Mouse (Mus musculus): ENCODE results near the gene Pcyt1b. TPM values are rescaled to one million over a fixed set of nuclear protein-coding genes. Genes with fewer than 3 reads are reported as not detected.

The Pcyt1b gene
- total RNA-seq (2021): under 1 TPM; 0.60 to 0.95 TPM

DNA sequence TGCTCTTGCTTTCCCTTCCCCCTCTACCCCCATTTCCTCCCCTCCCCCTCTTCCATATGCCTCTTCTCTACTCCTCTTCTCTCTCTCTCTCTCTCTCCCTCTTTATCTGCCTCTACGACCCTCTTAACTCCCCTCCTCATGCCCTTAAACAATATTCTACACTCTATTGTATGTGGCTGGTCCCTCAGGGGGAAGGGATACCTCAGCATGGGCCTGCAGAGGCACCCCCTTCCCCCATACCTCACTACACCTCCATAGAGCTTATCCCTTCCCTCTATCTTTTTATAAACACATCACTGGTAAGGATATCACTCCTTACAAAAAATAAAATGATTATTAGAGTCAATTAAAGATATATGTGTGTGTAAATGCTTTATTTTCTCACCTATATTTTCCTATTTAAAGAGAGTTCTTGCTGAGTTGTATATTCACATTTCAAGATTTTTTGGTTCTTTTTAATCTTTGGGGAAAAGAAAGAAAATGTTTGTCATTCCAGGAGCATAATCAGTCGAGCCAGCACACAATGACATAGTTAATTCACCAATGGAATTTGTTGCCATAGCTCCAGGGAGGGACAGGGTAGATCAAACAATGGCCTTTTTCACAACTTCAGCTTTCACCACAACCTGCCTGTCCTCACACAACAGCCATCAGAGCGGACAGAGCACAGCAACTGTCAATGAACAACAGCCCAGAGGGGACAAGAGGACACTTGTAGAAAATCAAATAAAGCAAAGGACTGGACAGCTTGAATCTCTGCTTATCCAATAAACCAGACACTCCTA lies at the start of gene Pcyt1b:
TSS of gene Pcyt1b (plus strand) at position 646 of the 785 bp plus-strand sequence.
- no peak for DNase-seq

GRCm38 (mm10) chrX:93630256-93630655 lies 24.4 kb upstream of the Pcyt1b start:
- DNase-seq: no peak

GRCm38 (mm10) chrX:93631657-93632449 lies 22.8 kb upstream of the Pcyt1b start, which contains the start of gene Pola1:
Gene Pola1 (minus strand): TSS chrX:93632155.
- DNase-seq: peak; percentile 90

- no peak for DNase-seq
These were observed 19.7 kb upstream of the Pcyt1b start for GRCm38 (mm10) chrX:93634861-93635375.

DNA sequence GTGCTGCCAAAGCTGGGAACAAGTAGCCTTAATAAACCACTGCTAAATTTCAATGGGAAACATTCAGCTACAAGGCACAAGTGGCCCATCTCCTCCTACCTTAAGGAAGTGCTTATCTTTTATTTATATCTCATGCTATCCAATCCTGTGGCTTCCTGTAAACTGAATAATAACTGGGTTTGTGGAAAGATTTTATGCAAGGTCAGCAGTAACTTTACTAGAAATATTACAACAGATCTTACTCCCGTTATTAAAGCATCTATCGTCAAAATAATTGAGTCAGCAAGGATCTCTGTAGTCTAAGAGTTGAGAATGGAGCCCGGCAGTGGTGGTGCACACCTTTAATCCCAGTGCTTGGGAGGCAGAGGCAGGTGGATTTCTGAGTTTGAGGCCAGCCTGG lies 11.1 kb upstream of the Pcyt1b start:
- DNase-seq: no peak

DNA sequence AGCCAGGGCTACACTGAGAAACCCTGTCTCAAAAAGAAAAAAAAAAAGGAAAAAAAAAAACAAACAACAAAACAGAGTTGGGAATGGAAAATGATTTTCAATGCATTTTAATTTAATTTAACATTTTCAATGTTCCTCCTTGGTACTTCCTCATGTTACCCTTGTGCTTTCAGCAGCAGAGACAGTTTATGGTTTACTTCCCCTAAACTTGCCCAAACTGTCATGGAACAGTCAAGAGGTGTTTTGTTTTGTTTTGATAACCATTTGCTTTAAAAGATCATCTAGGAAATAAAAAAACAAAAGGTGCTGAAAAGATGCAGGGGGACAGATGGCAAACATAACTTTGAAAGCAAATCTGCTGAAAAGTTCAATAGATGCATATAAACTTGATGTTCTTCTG lies 10.6 kb upstream of the Pcyt1b start:
- DNase-seq: no peak

DNA sequence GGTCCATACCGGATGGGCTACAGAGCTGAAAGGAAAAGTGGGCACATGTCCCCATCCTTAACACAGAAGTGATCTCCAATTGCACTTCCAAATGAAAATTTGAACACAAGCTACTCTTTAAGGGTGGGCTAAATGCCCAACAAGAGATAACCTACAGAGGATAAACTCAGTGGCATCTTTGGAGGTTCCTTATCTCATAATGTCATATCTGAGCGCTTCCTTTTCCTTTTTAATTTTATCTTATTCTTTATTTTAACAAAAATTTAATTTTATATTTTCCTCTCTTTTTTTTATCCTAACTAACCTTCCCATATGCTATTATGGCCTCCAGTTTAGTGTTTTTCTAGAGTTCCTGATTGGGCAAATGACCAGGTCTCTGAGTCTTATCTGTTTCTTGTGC lies 3.9 kb upstream of the Pcyt1b start:
- DNase-seq: no peak

- no peak for DNase-seq
These were observed 490 bp downstream of the Pcyt1b start for GRCm38 (mm10) chrX:93655153-93655552.

- no peak for DNase-seq
These were observed 9.4 kb downstream of the Pcyt1b start for GRCm38 (mm10) chrX:93663919-93664586.

DNA sequence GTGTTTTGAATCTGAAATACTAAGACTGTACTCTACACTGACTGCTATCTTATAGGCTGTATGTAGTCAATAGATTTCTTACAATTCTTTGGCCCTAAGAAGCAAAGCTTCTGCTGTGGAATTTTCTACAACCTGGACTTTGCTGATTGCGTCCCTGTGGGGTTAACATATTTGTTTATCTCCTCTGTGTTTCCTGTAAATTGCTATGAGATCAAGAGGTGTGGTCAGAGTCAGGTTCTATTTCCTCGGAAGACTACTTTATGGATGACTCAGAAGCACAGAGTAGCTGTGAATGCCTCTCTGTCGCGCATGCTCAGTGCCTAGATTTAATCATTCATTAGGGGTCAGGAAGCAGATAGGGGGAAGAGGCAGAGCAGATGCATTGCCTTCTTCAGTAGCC lies 10.1 kb downstream of the Pcyt1b start:
- no peak for DNase-seq

DNA sequence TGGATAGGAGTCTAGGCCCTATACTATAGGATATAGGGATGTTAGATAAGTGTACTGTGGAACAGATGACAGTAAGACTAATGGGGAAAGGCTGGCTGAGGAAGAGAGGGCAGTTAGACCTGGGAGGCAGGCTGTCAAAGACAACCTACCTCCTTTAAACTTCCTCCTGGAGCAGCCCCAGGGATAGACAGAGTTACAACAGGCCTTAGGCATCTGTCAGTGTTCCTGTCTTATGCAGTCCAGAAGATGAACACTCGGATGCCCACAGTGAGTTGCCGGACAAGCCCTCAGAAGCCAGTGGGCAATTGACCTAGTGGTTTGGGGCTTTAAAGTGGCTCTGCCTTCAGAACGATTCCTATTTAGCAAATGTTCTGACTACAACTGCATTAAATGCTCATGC lies 19.8 kb downstream of the Pcyt1b start:
- DNase-seq: no peak

DNA sequence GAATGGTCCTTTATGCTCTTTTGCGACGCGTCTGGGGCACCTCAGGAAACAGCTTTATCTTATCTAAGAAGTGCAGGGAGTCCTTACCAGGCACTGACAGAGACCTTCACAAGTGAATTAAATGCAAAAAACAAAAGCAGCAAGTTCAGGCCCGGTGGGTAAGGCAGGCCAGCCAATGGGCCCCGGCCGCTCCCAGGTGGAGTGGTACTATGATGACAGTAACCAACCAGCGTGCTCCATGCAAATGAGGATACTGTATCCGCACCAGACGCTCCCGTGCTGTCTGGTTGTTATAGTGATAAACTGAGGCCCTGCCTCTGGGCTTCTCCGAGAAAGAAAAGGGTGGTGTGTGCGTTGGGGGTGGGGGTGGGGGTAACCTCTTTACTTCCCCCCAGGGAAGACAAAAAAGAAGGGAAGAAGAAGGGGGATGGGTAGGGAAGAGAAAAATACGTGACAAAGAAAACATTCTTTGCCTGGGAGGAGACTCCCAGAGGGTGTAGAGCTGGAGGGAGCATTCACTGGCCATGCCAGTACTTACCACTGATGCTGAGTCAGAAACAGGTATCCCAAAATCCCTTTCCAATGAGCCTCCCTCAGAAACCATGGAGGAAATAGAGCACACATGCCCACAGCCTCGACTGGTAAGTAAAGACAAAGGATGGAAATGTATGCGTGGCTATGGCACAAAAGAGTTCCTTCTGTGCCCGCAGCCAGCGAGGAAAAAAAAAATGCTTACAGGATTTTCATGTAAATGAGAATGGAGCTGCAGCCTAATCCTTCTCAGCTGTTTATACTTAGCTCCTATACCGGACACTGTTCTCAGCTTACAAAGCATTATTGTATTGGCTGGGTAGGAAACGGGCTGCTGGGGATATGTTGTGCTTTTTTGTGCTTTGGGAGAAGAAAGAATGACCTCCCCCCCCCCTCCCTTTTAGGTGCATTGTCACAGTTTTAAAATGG lies 20.5 kb downstream of the Pcyt1b start:
- peak; percentile 47 for DNase-seq

GRCm38 (mm10) chrX:93676228-93676627 lies 21.6 kb downstream of the Pcyt1b start:
- DNase-seq: no peak

DNA sequence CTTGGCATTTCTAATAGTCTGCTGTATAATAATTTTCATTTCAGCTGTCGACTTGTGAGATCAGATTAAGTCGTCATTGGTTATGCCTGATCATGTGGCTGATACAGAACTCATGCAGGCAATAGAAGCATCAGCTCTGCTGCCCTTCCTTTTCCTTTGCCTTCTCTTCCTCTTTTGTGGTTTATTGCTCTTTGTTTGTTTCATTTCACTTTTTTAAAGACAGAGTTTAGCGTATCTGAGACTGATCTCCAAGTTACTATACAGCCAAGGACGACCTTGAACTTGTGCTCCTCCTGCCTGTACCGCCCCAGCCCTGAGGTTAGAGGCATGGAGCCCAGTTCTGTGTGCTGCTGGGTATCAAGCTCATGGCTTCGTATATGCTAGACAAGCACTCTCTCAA lies 34.6 kb downstream of the Pcyt1b start:
- no peak for DNase-seq

DNA sequence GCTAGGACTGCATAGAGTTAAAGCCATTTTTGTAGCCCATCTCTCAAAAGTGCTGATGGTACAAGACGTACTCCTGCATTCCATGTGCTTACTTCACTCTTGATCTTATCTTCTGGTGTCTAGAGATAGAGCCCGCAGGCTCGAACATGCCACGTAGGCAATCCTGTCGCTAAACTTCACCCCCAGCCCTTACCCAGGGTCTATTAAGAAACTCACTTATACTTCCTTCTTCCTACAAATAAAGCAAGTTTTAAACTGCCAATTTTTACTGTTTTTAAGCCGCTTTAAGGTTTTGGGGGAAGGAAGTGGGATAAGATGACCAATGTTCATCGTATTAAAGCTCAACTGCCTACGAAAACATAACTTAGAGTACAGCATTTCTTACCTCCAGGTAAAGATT lies 36.0 kb downstream of the Pcyt1b start:
- DNase-seq: no peak

GRCm38 (mm10) chrX:93697596-93697995 lies 42.9 kb downstream of the Pcyt1b start:
- DNase-seq: no peak

- peak; percentile 65 for DNase-seq
These were observed 46.0 kb downstream of the Pcyt1b start for GRCm38 (mm10) chrX:93700528-93701225.

GRCm38 (mm10) chrX:93712566-93712965 lies 57.9 kb downstream of the Pcyt1b start:
- DNase-seq: no peak

DNA sequence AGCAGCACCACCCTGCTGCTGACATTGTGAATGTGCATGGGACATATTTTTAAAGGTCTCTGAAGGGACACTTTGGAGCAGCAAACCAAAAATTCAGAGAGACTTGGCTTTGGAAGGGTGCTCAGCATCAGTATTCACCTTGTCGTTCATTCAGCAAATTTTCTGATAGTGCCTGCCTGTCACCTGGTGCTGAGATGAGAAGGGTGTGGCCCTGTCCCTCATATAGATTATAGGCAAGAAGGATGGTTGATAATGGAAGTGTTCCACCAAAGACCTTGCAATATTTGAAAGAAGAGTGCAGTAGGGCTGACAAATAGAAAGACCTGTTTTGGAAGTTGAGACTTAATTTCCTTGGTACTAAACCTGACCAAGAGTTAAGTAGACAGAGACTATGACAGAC lies 74.9 kb downstream of the Pcyt1b start:
- DNase-seq: no peak

DNA sequence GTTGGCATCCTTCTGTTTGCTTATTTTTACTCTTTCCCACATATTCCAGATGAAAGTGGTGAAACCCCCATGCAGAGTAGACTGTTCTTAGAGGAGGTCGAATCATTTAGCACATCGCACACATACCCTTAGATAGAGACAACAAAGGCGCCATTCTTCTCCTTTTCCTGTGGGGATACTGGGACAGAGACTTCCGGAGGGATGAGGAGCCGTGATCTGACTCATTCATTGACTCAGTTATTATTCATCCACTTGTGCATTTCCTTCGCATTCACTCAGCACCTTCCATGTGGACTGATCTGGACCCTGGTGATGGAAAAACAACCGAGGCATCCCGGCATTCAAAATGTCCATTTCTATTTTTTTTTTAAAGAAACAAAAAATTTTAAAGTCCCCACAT lies 76.2 kb downstream of the Pcyt1b start:
- DNase-seq: no peak

GRCm38 (mm10) chrX:93732407-93732806 lies 77.7 kb downstream of the Pcyt1b start:
- no peak for DNase-seq
